Mouse (Mus musculus): Measurements from ENCODE around the gene Nmrk2. TPM values are rescaled to one million over a fixed set of nuclear protein-coding genes. Genes with fewer than 3 reads are reported as not detected.

The Nmrk2 gene
- polyA plus RNA-seq, 1 experiment from 2014 or later: not detected

Other genes starting within 250 kb of the Nmrk2 start
- gene Gng7, start 187.1 kb downstream of the Nmrk2 start, polyA plus RNA-seq (2016; fragmentation: Nextera tagmentation; extraction: Ambion mirVana): 0.80 and 0.81 TPM in 2 replicates
- not detected in 2 replicates for gene Diras1, start 176.4 kb downstream of the Nmrk2 start, polyA plus RNA-seq (2016; fragmentation: Nextera tagmentation; extraction: Ambion mirVana)
- gene Slc39a3, start 164.6 kb downstream of the Nmrk2 start, polyA plus RNA-seq (2016; fragmentation: Nextera tagmentation; extraction: Ambion mirVana): 7.1 and 7.9 TPM in 2 replicates
- gene Sgta, start 141.9 kb downstream of the Nmrk2 start, polyA plus RNA-seq (2016; fragmentation: Nextera tagmentation; extraction: Ambion mirVana): 89.2 and 91.3 TPM in 2 replicates
- gene Thop1, start 132.0 kb downstream of the Nmrk2 start, polyA plus RNA-seq (2016; fragmentation: Nextera tagmentation; extraction: Ambion mirVana): 48.5 and 50.8 TPM in 2 replicates
- 17.3 and 17.8 TPM in 2 replicates for gene Creb3l3, start 103.2 kb downstream of the Nmrk2 start, polyA plus RNA-seq (2016; fragmentation: Nextera tagmentation; extraction: Ambion mirVana)
- 167 and 168 TPM in 2 replicates for gene Map2k2, start 96.1 kb downstream of the Nmrk2 start, polyA plus RNA-seq (2016; fragmentation: Nextera tagmentation; extraction: Ambion mirVana)
- gene Zbtb7a, start 66.8 kb downstream of the Nmrk2 start, polyA plus RNA-seq (2016; fragmentation: Nextera tagmentation; extraction: Ambion mirVana): 74.0 and 76.0 TPM in 2 replicates
- gene Pias4, start 34.1 kb downstream of the Nmrk2 start, polyA plus RNA-seq (2016; fragmentation: Nextera tagmentation; extraction: Ambion mirVana): 28.9 and 29.7 TPM in 2 replicates
- 440 and 450 TPM in 2 replicates for gene Eef2, start 25.4 kb downstream of the Nmrk2 start, polyA plus RNA-seq (2016; fragmentation: Nextera tagmentation; extraction: Ambion mirVana)
- gene Dapk3, start 19.0 kb downstream of the Nmrk2 start, polyA plus RNA-seq (2016; fragmentation: Nextera tagmentation; extraction: Ambion mirVana): 41.7 TPM in 2 replicates
- gene 4930442H23Rik, start 18.2 kb downstream of the Nmrk2 start, polyA plus RNA-seq (2016; fragmentation: Nextera tagmentation; extraction: Ambion mirVana): not detected in 2 replicates
- 0.05 and 0.06 TPM in 2 replicates for gene Atcay, start 28.8 kb upstream of the Nmrk2 start, polyA plus RNA-seq (2016; fragmentation: Nextera tagmentation; extraction: Ambion mirVana)
- 1.1 and 1.2 TPM in 2 replicates for gene Zfr2, start 31.1 kb upstream of the Nmrk2 start, polyA plus RNA-seq (2016; fragmentation: Nextera tagmentation; extraction: Ambion mirVana)
- gene Matk, start 50.9 kb upstream of the Nmrk2 start, polyA plus RNA-seq (2016; fragmentation: Nextera tagmentation; extraction: Ambion mirVana): 2.0 and 2.2 TPM in 2 replicates
- 152 and 156 TPM in 2 replicates for gene Mrpl54, start 64.9 kb upstream of the Nmrk2 start, polyA plus RNA-seq (2016; fragmentation: Nextera tagmentation; extraction: Ambion mirVana)
- gene Apba3, start 64.9 kb upstream of the Nmrk2 start, polyA plus RNA-seq (2016; fragmentation: Nextera tagmentation; extraction: Ambion mirVana): 27.3 and 30.4 TPM in 2 replicates
- 1.1 and 1.3 TPM in 2 replicates for gene Tjp3, start 89.5 kb upstream of the Nmrk2 start, polyA plus RNA-seq (2016; fragmentation: Nextera tagmentation; extraction: Ambion mirVana)
- 27.8 and 29.0 TPM in 2 replicates for gene Pip5k1c, start 90.9 kb upstream of the Nmrk2 start, polyA plus RNA-seq (2016; fragmentation: Nextera tagmentation; extraction: Ambion mirVana)
- 52.9 and 55.1 TPM in 2 replicates for gene Cactin, start 119.1 kb upstream of the Nmrk2 start, polyA plus RNA-seq (2016; fragmentation: Nextera tagmentation; extraction: Ambion mirVana)
- gene Tbxa2r, start 126.7 kb upstream of the Nmrk2 start, polyA plus RNA-seq (2016; fragmentation: Nextera tagmentation; extraction: Ambion mirVana): 6.7 and 7.0 TPM in 2 replicates
- 0.04 TPM in 1 of 2 replicates, not detected in the other for gene Gipc3, start 141.2 kb upstream of the Nmrk2 start, polyA plus RNA-seq (2016; fragmentation: Nextera tagmentation; extraction: Ambion mirVana)
- gene Hmg20b, start 148.4 kb upstream of the Nmrk2 start, polyA plus RNA-seq (2016; fragmentation: Nextera tagmentation; extraction: Ambion mirVana): 39.9 and 47.1 TPM in 2 replicates
- gene Mfsd12, start 155.4 kb upstream of the Nmrk2 start, polyA plus RNA-seq (2016; fragmentation: Nextera tagmentation; extraction: Ambion mirVana): 20.8 and 21.0 TPM in 2 replicates
- 1.4 TPM in 2 replicates for gene 4930404N11Rik, start 163.8 kb upstream of the Nmrk2 start, polyA plus RNA-seq (2016; fragmentation: Nextera tagmentation; extraction: Ambion mirVana)
- gene Fzr1, start 176.5 kb upstream of the Nmrk2 start, polyA plus RNA-seq (2016; fragmentation: Nextera tagmentation; extraction: Ambion mirVana): 93.8 and 100 TPM in 2 replicates
- 70.0 and 74.5 TPM in 2 replicates for gene Dohh, start 182.4 kb upstream of the Nmrk2 start, polyA plus RNA-seq (2016; fragmentation: Nextera tagmentation; extraction: Ambion mirVana)
- gene Gm48551, start 182.4 kb upstream of the Nmrk2 start, polyA plus RNA-seq (2016; fragmentation: Nextera tagmentation; extraction: Ambion mirVana): 0.68 and 1.2 TPM in 2 replicates
- 0.71 and 0.98 TPM in 2 replicates for gene Gm48552, start 187.0 kb upstream of the Nmrk2 start, polyA plus RNA-seq (2016; fragmentation: Nextera tagmentation; extraction: Ambion mirVana)
- 1.8 TPM in 2 replicates for gene Smim24, start 191.0 kb upstream of the Nmrk2 start, polyA plus RNA-seq (2016; fragmentation: Nextera tagmentation; extraction: Ambion mirVana)

Measured in liver, embryonic 12.5 days (tissue).